Mouse (Mus musculus): ENCODE data around the gene Dgki. TPM values are rescaled to one million over a fixed set of nuclear protein-coding genes. Genes with fewer than 3 reads are reported as not detected.

Gene Dgki
- polyA plus RNA-seq, 1 experiment from 2014 or later, result 1.0 TPM

DNA sequence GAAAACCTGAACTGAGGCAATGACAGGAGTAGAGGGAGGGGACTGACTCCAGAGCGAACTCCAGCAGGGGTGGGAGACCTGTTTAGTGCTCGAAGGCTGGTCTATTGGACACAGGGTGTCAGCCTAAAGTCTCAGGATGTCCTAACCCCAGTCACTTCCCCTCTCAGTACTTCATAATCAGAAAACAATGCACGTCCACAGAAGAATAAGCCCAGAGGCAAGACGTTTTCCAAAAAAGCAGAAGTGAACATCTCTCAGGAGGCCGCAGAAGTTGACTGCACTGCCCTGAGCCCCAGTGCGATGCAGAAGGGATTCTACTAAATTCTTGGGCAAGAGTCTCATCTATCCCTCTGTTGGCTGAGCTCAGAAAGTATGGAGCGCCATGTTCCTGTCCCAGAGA is 37.5 kb downstream of the Dgki start:
- ATAC-seq (ENCODE audit: low read depth), result no peak
- Histone ChIP-seq H3K4me2 (ENCODE audit: low read depth, low read length) (no peak overlapping the region), H3K36me3 (ENCODE audit: control insufficient read depth, insufficient read depth, low read length) (no peaks in the 10 kb centered on the region), H3K9me3 (ENCODE audit: control insufficient read depth, low read length) (no peaks in the 10 kb centered on the region; the same call in 1 of the 2 replicates), H3K4me3 (ENCODE audit: low read depth, low read length) (no peak overlapping the region), H3K27ac (replicated peaks; ENCODE audit: low read depth, low read length) (no peak overlapping the region), H3K27me3 (replicated peaks; ENCODE audit: control insufficient read depth, insufficient read depth, low read length) (no peaks in the 10 kb centered on the region), H3K9ac (ENCODE audit: low read depth, low read length) (no peak overlapping the region), H3K4me1 (ENCODE audit: control insufficient read depth, insufficient read depth, low read length) (no peaks in the 10 kb centered on the region)
- no peak for DNase-seq (ENCODE audit: low spot score)
- 84% methylated on average over 7 of the region's 7 CpGs for WGBS

DNA sequence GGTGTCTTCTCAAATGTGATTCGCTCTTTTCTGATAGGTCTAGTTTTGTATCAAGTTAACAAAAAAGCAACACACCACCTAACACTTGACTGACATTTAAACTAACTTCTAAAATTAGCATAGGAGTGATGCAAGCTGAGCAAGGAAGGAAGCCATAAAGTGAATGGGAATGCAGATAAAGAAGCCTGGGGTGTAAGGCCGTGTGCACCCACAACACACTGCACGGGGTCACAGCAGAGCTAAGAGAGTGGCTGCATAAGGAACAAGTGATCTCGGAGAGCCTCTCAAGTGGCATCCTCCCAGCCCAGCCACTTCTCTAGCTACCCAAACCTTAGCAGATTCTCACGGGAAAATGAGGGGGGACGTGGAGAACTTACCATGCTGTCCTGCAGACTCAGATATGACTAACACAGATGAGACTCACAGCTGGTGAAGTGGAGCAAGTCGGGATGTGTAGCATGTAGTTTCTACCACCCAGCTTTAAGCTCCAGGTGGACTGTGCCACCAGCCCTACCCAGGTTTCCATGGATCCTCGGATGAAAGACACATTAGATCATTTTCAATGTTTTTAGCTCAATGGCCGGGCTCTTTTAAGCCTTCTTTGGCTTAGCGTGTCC is 38.6 kb downstream of the Dgki start:
- Histone ChIP-seq H3K27me3 (replicated peaks; ENCODE audit: control insufficient read depth, insufficient read depth, low read length) (no peaks in the 10 kb centered on the region), H3K36me3 (ENCODE audit: control insufficient read depth, insufficient read depth, low read length) (no peaks in the 10 kb centered on the region), H3K4me2 (ENCODE audit: low read depth, low read length) (no peak overlapping the region), H3K9ac (ENCODE audit: low read depth, low read length) (no peak overlapping the region), H3K4me1 (ENCODE audit: control insufficient read depth, insufficient read depth, low read length) (no peaks in the 10 kb centered on the region), H3K27ac (replicated peaks; ENCODE audit: low read depth, low read length) (no peak overlapping the region), H3K9me3 (ENCODE audit: control insufficient read depth, low read length) (no peaks in the 10 kb centered on the region; the same call in 1 of the 2 replicates), H3K4me3 (ENCODE audit: low read depth, low read length) (no peak overlapping the region)
- WGBS, result 91% methylated on average over 10 of the region's 10 CpGs
- DNase-seq (ENCODE audit: low spot score), result no peak
- no peak for ATAC-seq (ENCODE audit: low read depth)

DNA sequence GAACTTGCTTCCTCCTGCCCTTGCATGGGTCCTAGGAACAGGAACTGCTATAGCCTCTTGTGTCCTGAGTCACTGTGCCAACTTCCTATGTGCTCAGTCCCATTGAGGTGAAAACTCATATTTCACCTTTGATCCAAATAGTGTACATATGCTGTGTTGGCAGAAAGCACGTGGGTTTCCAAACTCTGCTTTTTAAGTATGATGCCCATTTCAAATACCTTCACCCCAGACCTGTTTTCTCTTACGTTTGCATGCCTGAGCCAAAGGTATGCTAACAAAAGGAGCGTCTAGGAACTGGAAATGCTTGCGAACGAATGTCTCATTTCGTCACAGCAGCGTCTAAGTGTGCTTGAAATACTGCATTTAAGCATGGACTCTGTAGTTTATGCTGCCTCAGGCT is 41.3 kb downstream of the Dgki start:
- Histone ChIP-seq H3K9me3 (ENCODE audit: control insufficient read depth, low read length) (no peaks in the 10 kb centered on the region), H3K4me2 (ENCODE audit: low read depth, low read length) (no peak overlapping the region), H3K27me3 (replicated peaks; ENCODE audit: control insufficient read depth, insufficient read depth, low read length) (no peaks in the 10 kb centered on the region), H3K4me1 (ENCODE audit: control insufficient read depth, insufficient read depth, low read length) (no peaks in the 10 kb centered on the region), H3K9ac (ENCODE audit: low read depth, low read length) (no peak overlapping the region), H3K4me3 (ENCODE audit: low read depth, low read length) (no peak overlapping the region), H3K36me3 (ENCODE audit: control insufficient read depth, insufficient read depth, low read length) (no peaks in the 10 kb centered on the region), H3K27ac (replicated peaks; ENCODE audit: low read depth, low read length) (no peak overlapping the region)
- ATAC-seq (ENCODE audit: low read depth), result no peak
- WGBS, result 85% methylated on average over 7 of the region's 7 CpGs
- DNase-seq (ENCODE audit: low spot score), result no peak

DNA sequence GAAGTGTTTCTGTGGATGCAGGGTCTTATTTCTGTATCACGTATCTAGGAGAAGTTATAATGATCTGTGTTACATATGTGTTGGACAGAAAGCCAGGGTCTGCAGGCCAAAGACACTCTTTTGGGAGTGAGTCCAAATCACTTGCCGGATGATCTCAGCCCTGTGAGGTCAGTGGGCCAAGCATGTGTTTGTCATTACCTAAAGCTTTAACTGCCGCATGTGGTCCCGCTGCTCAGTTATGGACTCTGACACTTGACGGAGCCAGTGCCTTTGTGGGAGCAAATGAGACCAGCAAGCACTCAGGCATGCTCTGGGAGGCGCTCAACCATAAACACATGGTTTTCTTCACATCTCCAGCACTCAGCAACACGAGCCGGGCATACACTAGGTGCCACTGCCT is 45.8 kb downstream of the Dgki start:
- ATAC-seq (ENCODE audit: low read depth) (peak; percentile 85), DNase-seq (ENCODE audit: low spot score) (peak; percentile 81)
- no peaks in the 10 kb centered on the region for H3K27me3 ChIP-seq (replicated peaks; ENCODE audit: control insufficient read depth, insufficient read depth, low read length)
- H3K9ac ChIP-seq (ENCODE audit: low read depth, low read length), result no peak overlapping the region
- no peaks in the 10 kb centered on the region for H3K36me3 ChIP-seq (ENCODE audit: control insufficient read depth, insufficient read depth, low read length)
- no peak overlapping the region for H3K4me3 ChIP-seq (ENCODE audit: low read depth, low read length)
- H3K27ac ChIP-seq (replicated peaks; ENCODE audit: low read depth, low read length), result no peak overlapping the region; the same call in 1 of the 2 replicates
- 27% methylated on average over 8 of the region's 8 CpGs for WGBS
- no peaks in the 10 kb centered on the region for H3K9me3 ChIP-seq (ENCODE audit: control insufficient read depth, low read length)
- H3K4me1 ChIP-seq (ENCODE audit: control insufficient read depth, insufficient read depth, low read length), result peaks cover 9% of the 10 kb centered on the region; the same call in 1 of the 2 replicates
- H3K4me2 ChIP-seq (ENCODE audit: low read depth, low read length), result no peak overlapping the region

DNA sequence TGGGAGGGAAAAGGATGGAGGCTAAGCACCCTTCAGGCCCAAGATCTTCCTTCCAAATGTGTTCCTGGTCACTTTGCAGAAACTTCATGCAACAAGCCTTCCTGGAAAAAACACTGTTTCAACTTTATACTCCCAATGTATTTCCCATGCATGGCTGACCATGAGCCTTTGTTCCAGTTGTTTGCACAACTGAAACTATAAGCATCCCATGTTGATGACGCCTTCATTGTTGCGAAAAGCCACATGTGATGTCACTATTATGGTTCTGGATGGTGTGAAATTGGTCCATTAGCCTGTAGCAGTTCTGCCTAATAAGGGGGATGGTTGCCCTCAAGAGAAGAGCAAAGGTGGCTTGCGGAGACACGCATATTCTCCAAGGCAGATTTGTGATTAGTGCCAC is 47.4 kb downstream of the Dgki start:
- 82% methylated on average over 4 of the region's 4 CpGs for WGBS
- no peak for DNase-seq (ENCODE audit: low spot score)
- H3K4me1 ChIP-seq (ENCODE audit: control insufficient read depth, insufficient read depth, low read length), result peaks cover 9% of the 10 kb centered on the region; the same call in 1 of the 2 replicates
- no peak overlapping the region for H3K4me2 ChIP-seq (ENCODE audit: low read depth, low read length)
- H3K9me3 ChIP-seq (ENCODE audit: control insufficient read depth, low read length), result no peaks in the 10 kb centered on the region
- no peaks in the 10 kb centered on the region for H3K36me3 ChIP-seq (ENCODE audit: control insufficient read depth, insufficient read depth, low read length)
- no peaks in the 10 kb centered on the region for H3K27me3 ChIP-seq (replicated peaks; ENCODE audit: control insufficient read depth, insufficient read depth, low read length)
- ATAC-seq (ENCODE audit: low read depth), result no peak
- no peak overlapping the region for H3K4me3 ChIP-seq (ENCODE audit: low read depth, low read length)
- no peak overlapping the region for H3K9ac ChIP-seq (ENCODE audit: low read depth, low read length)
- H3K27ac ChIP-seq (replicated peaks; ENCODE audit: low read depth, low read length), result no peak overlapping the region

DNA sequence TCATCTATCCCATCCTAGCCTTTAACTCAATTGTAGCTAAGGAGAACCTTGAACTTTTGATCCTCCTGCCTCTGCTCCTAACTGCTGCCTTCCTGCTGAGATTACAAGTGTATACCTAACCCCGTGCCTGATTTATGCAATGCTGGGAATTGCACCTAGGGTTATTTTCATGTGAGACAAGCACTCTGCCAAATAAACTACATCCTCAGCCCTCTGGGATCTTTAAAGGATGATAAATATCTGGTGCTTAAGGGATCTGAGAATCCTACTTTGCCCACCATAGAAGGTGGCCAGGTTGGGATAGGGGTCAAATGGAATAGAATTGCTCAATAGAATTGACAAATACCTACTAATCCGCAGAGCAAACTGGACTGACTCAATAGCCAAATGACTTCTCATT is 49.3 kb downstream of the Dgki start:
- Histone ChIP-seq H3K4me2 (ENCODE audit: low read depth, low read length) (no peak overlapping the region), H3K9me3 (ENCODE audit: control insufficient read depth, low read length) (no peaks in the 10 kb centered on the region), H3K36me3 (ENCODE audit: control insufficient read depth, insufficient read depth, low read length) (no peaks in the 10 kb centered on the region), H3K4me1 (ENCODE audit: control insufficient read depth, insufficient read depth, low read length) (peaks cover 9% of the 10 kb centered on the region; the same call in 1 of the 2 replicates), H3K9ac (ENCODE audit: low read depth, low read length) (no peak overlapping the region), H3K4me3 (ENCODE audit: low read depth, low read length) (no peak overlapping the region), H3K27me3 (replicated peaks; ENCODE audit: control insufficient read depth, insufficient read depth, low read length) (no peaks in the 10 kb centered on the region), H3K27ac (replicated peaks; ENCODE audit: low read depth, low read length) (no peak overlapping the region)
- DNase-seq (ENCODE audit: low spot score) (no peak), ATAC-seq (ENCODE audit: low read depth) (no peak)
- 89% methylated on average over 2 of the region's 2 CpGs for WGBS

DNA sequence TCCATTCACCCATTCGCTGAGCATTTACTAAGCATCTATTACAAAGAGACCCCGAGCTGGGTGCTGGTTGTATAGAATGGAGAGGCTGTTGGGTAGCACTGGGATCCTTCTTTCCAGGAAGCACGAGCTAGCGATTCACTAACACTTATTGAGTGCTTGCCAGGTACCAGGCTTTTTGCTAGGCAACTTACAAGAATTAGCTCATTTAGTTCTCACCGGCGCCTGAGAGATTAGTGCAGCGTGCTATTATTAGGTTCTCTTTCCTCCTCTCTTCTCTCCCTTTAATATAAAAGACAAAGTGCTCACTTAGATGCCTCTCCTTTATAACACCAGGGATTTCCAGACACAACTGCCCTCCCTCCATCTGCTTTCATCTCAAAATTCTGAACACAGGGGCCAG is 54.2 kb downstream of the Dgki start:
- no peaks in the 10 kb centered on the region for H3K36me3 ChIP-seq (ENCODE audit: control insufficient read depth, insufficient read depth, low read length)
- H3K27ac ChIP-seq (replicated peaks; ENCODE audit: low read depth, low read length), result no peak overlapping the region
- no peak overlapping the region for H3K4me2 ChIP-seq (ENCODE audit: low read depth, low read length)
- no peak for ATAC-seq (ENCODE audit: low read depth)
- DNase-seq (ENCODE audit: low spot score), result peak; percentile 36
- no peak overlapping the region for H3K9ac ChIP-seq (ENCODE audit: low read depth, low read length)
- no peaks in the 10 kb centered on the region for H3K27me3 ChIP-seq (replicated peaks; ENCODE audit: control insufficient read depth, insufficient read depth, low read length)
- H3K4me3 ChIP-seq (ENCODE audit: low read depth, low read length), result no peak overlapping the region
- no peaks in the 10 kb centered on the region for H3K9me3 ChIP-seq (ENCODE audit: control insufficient read depth, low read length)
- H3K4me1 ChIP-seq (ENCODE audit: control insufficient read depth, insufficient read depth, low read length), result no peaks in the 10 kb centered on the region
- 85% methylated on average over 7 of the region's 7 CpGs for WGBS

DNA sequence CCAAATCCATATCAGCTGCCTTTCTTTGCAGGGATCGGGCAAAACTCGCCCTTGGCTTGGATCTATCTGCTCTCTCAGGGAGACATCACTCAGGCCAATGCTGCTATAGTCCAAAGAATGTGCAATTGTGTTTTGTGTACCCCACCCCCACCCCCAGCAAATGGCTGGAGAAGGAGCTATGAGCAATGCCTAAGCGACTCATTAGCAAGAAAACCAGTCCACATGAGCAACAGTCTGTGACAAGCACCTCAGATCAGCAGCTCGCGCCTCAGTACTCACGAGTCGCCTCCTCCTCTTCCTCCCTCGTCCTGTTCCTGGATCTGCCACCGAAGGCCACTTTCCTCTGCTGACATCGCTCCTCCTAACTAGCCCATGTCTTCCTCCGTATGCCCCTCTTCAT is 55.9 kb downstream of the Dgki start:
- DNase-seq (ENCODE audit: low spot score), result no peak
- Histone ChIP-seq H3K4me1 (ENCODE audit: control insufficient read depth, insufficient read depth, low read length) (no peaks in the 10 kb centered on the region), H3K9ac (ENCODE audit: low read depth, low read length) (no peak overlapping the region), H3K4me3 (ENCODE audit: low read depth, low read length) (no peak overlapping the region), H3K4me2 (ENCODE audit: low read depth, low read length) (no peak overlapping the region), H3K36me3 (ENCODE audit: control insufficient read depth, insufficient read depth, low read length) (no peaks in the 10 kb centered on the region), H3K9me3 (ENCODE audit: control insufficient read depth, low read length) (no peaks in the 10 kb centered on the region), H3K27ac (replicated peaks; ENCODE audit: low read depth, low read length) (no peak overlapping the region), H3K27me3 (replicated peaks; ENCODE audit: control insufficient read depth, insufficient read depth, low read length) (no peaks in the 10 kb centered on the region)
- WGBS, result 88% methylated on average over 11 of the region's 11 CpGs
- ATAC-seq (ENCODE audit: low read depth), result no peak

DNA sequence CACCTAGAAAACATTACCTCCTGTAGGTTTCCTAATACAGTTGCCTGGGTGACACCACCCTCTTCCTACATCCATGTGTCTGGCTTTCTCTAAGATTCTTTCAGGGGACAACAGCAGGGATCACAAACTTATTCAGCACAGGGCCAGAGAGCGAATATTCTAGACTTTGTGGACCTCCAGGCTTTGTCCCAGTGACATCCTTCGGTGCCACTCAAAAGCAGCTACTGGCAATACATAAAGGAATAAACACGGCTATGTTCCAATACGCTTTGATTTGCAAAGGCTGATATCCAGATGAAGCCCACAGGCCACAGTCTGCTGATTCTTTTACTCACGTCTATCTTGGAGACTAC is 57.2 kb downstream of the Dgki start:
- DNase-seq (ENCODE audit: low spot score) (no peak), ATAC-seq (ENCODE audit: low read depth) (no peak)
- Histone ChIP-seq H3K4me3 (ENCODE audit: low read depth, low read length) (no peak overlapping the region), H3K4me1 (ENCODE audit: control insufficient read depth, insufficient read depth, low read length) (no peaks in the 10 kb centered on the region), H3K9me3 (ENCODE audit: control insufficient read depth, low read length) (no peaks in the 10 kb centered on the region), H3K4me2 (ENCODE audit: low read depth, low read length) (no peak overlapping the region), H3K27ac (replicated peaks; ENCODE audit: low read depth, low read length) (no peak overlapping the region), H3K9ac (ENCODE audit: low read depth, low read length) (no peak overlapping the region), H3K27me3 (replicated peaks; ENCODE audit: control insufficient read depth, insufficient read depth, low read length) (no peaks in the 10 kb centered on the region), H3K36me3 (ENCODE audit: control insufficient read depth, insufficient read depth, low read length) (no peaks in the 10 kb centered on the region)
- WGBS, result 83% methylated on average over 5 of the region's 5 CpGs
